Mouse (Mus musculus) heart, embryonic 10.5 days (tissue): ENCODE results near the gene Ikbke. TPM values are rescaled to one million over a fixed set of nuclear protein-coding genes. Genes with fewer than 3 reads are reported as not detected.

Experiments
- DNase-seq: peaks from one replicate; pipeline ENCODE4 v3.0.0-alpha.2; 2017; ENCODE audit warnings: low spot score
- H3K27ac ChIP-seq: fragments of 300-500 bp; sonication (generic); 2 replicates; pipeline ENCODE4 v1.5.1; 2016; ENCODE audit warnings: mild to moderate bottlenecking
- H3K27me3 ChIP-seq: fragments of 300-500 bp; sonication (generic); 2 replicates; pipeline ENCODE4 v1.6.1; 2016; ENCODE audit warnings: mild to moderate bottlenecking; ENCODE audit not compliant: poor library complexity, insufficient read depth, severe bottlenecking
- H3K36me3 ChIP-seq: fragments of 300-500 bp; sonication (generic); 2 replicates; pipeline ENCODE4 v1.6.1; 2016; ENCODE audit warnings: mild to moderate bottlenecking, moderate library complexity
- H3K4me1 ChIP-seq: fragments of 300-500 bp; sonication (generic); 2 replicates; pipeline ENCODE4 v1.6.1; 2016; ENCODE audit warnings: mild to moderate bottlenecking
- H3K4me3 ChIP-seq: fragments of 300-500 bp; sonication (generic); 2 replicates; pipeline ENCODE4 v1.5.1; 2016; ENCODE audit warnings: mild to moderate bottlenecking, moderate library complexity
- H3K9me3 ChIP-seq: fragments of 300-500 bp; sonication (generic); 2 replicates; pipeline ENCODE4 v1.6.1; 2016; ENCODE audit warnings: mild to moderate bottlenecking, moderate library complexity
- WGBS: fragments of 180-500 bp; shearing (Covaris S2); methylation state at CpG from one replicate; pipeline ENCODE4 v1.1.7; 2016; 5-methylcytosine and 5-hydroxymethylcytosine counted together
- polyA plus RNA-seq: library from polyadenylated mRNA; unstranded; fragments of >200 nt; fragmentation: Nextera tagmentation; extraction: Ambion mirVana; gene quantifications from 2 replicates; pipeline ENCODE4 v1.2.1, GENCODE M21; 2016

Ikbke gene
- polyA plus RNA-seq, 1 experiment from 2014 or later = 1.8 TPM

- Histone ChIP-seq H3K27ac (peak overlapping the region; percentile 85; the same call in 1 of the 2 replicates), H3K27me3 (peaks cover 54% of the 10 kb centered on the region; the same call in 1 of the 2 replicates), H3K4me1 (peaks cover 68% of the 10 kb centered on the region), H3K9me3 (no peaks in the 10 kb centered on the region), H3K4me3 (peak overlapping the region; percentile 79), H3K36me3 (no peaks in the 10 kb centered on the region)
- no peak for DNase-seq
- 6% methylated on average over 9 of the region's 9 CpGs for WGBS
Measured at GRCm38 (mm10) chr1:131245926-131246325, 33.5 kb downstream of the Ikbke start.

- Histone ChIP-seq H3K27me3 (peaks cover 54% of the 10 kb centered on the region; the same call in 1 of the 2 replicates), H3K9me3 (no peaks in the 10 kb centered on the region), H3K4me3 (peak within 1 kb of the TSS; percentile 79), H3K27ac (peak within 1 kb of the TSS; percentile 85), H3K36me3 (no peaks in the 10 kb centered on the region), H3K4me1 (peaks cover 62% of the 10 kb centered on the region)
- DNase-seq = peak; percentile 85
- under 1% methylated on average over 56 of the region's 60 CpGs for WGBS
Measured at GRCm38 (mm10) chr1:131245089-131245856, 34.1 kb downstream of the Ikbke start, which contains the start of gene Rassf5. Gene Rassf5, minus strand, starts transcription at chr1:131245258.

DNA sequence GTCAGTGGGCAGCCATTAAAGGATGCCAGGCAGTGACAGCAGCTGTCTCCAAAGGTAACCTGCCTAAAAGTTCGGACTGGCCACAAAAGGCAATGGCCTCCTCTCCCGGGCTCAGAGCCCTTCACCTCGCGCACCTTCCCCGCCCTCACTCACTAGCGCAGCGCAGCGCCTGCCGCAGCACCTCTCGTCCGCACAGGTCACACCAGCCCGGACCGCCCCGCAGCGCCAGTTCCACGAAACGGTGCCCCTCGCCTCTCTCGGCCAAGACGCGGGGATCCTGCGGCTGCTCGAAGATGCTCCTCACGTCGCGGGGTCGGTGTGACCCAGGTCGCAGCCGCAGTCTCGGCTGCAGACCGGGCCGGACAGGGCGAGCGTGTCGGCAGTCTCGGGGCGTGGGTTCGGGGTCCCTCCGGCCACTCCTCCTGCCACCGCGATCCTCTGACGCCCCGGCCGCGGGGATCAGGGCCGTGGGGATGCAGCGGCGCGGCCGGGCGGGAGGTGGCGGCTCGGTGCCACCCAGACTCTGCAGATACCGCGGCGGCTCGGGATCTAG lies 34.8 kb downstream of the Ikbke start:
- Histone ChIP-seq H3K27me3 (peaks cover 54% of the 10 kb centered on the region; the same call in 1 of the 2 replicates), H3K27ac (peak overlapping the region; percentile 85), H3K36me3 (no peaks in the 10 kb centered on the region), H3K4me3 (peak overlapping the region; percentile 79), H3K9me3 (no peaks in the 10 kb centered on the region), H3K4me1 (peaks cover 61% of the 10 kb centered on the region)
- no peak for DNase-seq
- under 1% methylated on average over 57 of the region's 57 CpGs for WGBS

DNA sequence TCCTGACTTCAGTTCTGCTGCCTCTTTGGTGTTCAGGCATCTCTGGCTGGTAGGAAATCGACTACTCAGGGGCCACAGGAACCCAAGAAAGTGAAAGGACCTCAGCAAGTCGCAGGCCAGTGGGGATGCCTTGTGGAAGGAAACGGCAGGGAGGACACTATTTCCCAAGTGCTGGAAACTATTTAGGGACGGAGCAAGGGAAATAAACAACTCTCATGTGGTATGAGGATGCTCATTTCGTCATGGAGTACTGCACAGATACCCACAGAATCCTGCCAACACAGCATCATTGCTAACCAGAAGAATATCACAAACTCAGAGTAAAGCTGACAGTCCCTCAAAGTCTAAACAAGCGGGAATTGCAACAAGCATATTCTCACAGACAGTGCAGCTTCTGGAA lies 36.5 kb downstream of the Ikbke start:
- WGBS = 55% methylated on average over 6 of the region's 6 CpGs
- no peaks in the 10 kb centered on the region for H3K9me3 ChIP-seq
- H3K27me3 ChIP-seq = peaks cover 52% of the 10 kb centered on the region; the same call in 1 of the 2 replicates

DNA sequence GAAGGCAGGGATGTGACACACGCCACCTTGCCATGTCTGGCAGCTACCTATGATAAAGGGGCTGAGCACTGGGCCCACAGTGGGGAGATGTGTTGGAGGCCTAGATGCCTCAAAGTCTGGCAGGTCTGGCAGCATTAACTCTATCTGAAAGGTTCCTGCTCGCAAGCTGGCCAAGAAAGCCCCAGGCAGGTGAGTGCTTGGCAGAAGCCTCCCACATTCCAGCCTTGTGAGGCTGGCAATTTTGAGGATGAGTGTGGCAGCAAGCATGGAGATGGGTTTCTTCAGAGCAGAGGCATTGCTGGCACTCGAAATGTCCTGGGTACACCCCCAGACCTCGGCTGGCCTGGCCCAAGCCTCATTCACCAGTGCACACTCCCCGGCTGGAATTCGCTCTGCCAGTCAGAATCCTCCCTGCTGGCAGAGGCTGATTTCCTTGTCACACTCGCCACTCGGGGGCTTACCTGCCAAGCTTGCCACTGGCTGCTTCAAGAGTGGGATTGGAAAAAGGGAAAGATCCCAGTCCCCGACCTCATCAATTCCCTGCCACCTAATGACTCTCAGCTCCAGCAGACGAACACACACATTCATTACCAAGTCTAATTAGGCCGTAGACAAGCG lies 39.7 kb downstream of the Ikbke start:
- no peak for DNase-seq
- Histone ChIP-seq H3K4me1 (peaks cover 64% of the 10 kb centered on the region), H3K4me3 (no peak overlapping the region), H3K27me3 (peaks cover 35% of the 10 kb centered on the region; the same call in 1 of the 2 replicates), H3K36me3 (no peaks in the 10 kb centered on the region), H3K27ac (no peak overlapping the region), H3K9me3 (no peaks in the 10 kb centered on the region)
- WGBS = 65% methylated on average over 12 of the region's 12 CpGs

More for the DNA sequence above, 36.5 kb downstream of the Ikbke start:
- peaks cover 68% of the 10 kb centered on the region for H3K4me1 ChIP-seq
- H3K4me3 ChIP-seq = peak overlapping the region; percentile 79; the same call in 1 of the 2 replicates
- H3K36me3 ChIP-seq = no peaks in the 10 kb centered on the region
- DNase-seq = no peak
- no peak overlapping the region for H3K27ac ChIP-seq

DNA sequence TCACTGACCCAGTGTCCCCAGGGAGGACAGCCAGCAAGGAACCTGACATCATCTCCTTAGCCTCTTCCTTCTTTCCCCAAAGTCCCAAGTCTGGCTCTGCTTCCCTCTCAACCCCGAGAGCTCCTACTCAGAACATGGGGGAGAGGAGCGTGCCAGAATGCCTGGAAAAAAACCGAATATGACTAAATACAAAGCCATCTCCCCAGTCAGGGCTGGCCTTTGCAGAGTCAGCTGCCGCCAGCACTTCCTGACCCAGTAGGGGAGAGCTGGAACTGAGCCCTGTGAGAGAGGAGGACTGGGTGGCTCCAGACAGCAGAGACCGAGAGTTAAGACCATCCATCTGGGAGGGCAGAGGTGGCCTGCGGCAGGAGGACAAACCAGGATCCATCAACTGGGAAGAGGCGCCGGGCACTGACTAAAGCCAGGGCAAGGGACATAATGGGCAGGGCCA lies 40.5 kb downstream of the Ikbke start:
- WGBS = 58% methylated on average over 8 of the region's 8 CpGs
- peaks cover 27% of the 10 kb centered on the region; the same call in 1 of the 2 replicates for H3K27me3 ChIP-seq
- no peaks in the 10 kb centered on the region for H3K9me3 ChIP-seq
- no peak overlapping the region for H3K4me3 ChIP-seq
- no peak for DNase-seq
- H3K4me1 ChIP-seq = peaks cover 68% of the 10 kb centered on the region
- no peaks in the 10 kb centered on the region for H3K36me3 ChIP-seq
- peak overlapping the region; percentile 59 for H3K27ac ChIP-seq

DNA sequence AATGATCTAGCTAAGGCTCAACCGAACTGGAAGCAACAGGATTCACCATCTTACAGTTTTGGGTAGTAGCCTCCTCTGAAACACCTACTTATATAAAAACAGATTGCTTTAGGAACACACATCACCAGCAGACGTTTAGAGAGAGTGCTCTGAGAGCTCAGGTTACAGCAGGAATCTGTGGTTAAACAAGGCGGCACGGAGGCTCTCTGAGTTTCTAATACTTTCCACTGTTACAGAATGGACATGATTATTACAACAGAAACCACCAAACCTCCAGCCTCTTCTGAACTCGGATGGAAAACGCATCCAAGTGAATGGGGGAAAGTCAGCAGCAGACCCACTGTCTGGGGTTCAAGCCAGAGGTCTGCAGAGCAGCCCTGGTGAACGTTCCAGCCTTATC lies 43.3 kb downstream of the Ikbke start:
- Histone ChIP-seq H3K4me1 (peaks cover 61% of the 10 kb centered on the region), H3K9me3 (no peaks in the 10 kb centered on the region), H3K27me3 (0 out of 2 replicates have a peak, but pooled peaks cover 4% of the 10 kb centered on the region), H3K27ac (peak overlapping the region; percentile 25; the same call in 1 of the 2 replicates), H3K36me3 (no peaks in the 10 kb centered on the region), H3K4me3 (no peak overlapping the region)
- no peak for DNase-seq
- 47% methylated on average over 7 of the region's 7 CpGs for WGBS

- 15% methylated on average over 12 of the region's 12 CpGs for WGBS
- peak overlapping the region; percentile 89 for H3K27ac ChIP-seq
- peak; percentile 82 for DNase-seq
- H3K9me3 ChIP-seq = no peaks in the 10 kb centered on the region
- H3K4me1 ChIP-seq = peaks cover 68% of the 10 kb centered on the region
- H3K36me3 ChIP-seq = peaks cover 7% of the 10 kb centered on the region; the same call in 1 of the 2 replicates
- H3K27me3 ChIP-seq = no peaks in the 10 kb centered on the region
- H3K4me3 ChIP-seq = peak overlapping the region; percentile 59
Measured at GRCm38 (mm10) chr1:131233527-131233926, 45.9 kb downstream of the Ikbke start.

GRCm38 (mm10) chr1:131228659-131229058 lies 50.7 kb downstream of the Ikbke start:
- H3K27ac ChIP-seq = peak overlapping the region; percentile 76
- no peak for DNase-seq

DNA sequence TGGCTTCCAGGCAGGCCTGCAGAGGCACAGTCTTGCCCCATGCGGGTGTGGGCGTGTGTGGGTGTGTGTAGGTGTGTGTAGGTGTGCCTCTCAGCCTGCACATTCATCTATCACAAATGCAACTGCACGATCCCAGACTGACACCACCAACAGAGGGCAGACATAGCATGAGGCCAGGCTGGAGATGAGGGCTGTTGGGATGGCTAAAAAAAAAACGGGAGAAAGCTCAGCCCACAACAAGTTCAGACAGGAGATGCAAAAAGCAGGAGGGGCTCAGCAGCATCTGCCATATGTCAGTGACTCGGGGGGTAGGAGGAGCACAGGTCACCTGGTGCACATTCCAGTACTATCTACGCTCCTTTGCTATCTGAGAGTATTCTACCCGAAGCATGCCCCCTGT lies 51.2 kb downstream of the Ikbke start:
- peaks cover 19% of the 10 kb centered on the region for H3K36me3 ChIP-seq
- H3K9me3 ChIP-seq = no peaks in the 10 kb centered on the region
- H3K27ac ChIP-seq = peak overlapping the region; percentile 76
- no peaks in the 10 kb centered on the region for H3K27me3 ChIP-seq
- peaks cover 45% of the 10 kb centered on the region for H3K4me1 ChIP-seq
- 35% methylated on average over 7 of the region's 7 CpGs for WGBS
- DNase-seq = peak; percentile 82
- peak overlapping the region; percentile 27 for H3K4me3 ChIP-seq

More at GRCm38 (mm10) chr1:131228659-131229058, 50.7 kb downstream of the Ikbke start:
- no peaks in the 10 kb centered on the region for H3K27me3 ChIP-seq
- peaks cover 49% of the 10 kb centered on the region for H3K4me1 ChIP-seq
- no peaks in the 10 kb centered on the region for H3K9me3 ChIP-seq
- H3K4me3 ChIP-seq = peak overlapping the region; percentile 27
- peaks cover 14% of the 10 kb centered on the region for H3K36me3 ChIP-seq
- WGBS = 51% methylated on average over 5 of the region's 5 CpGs

DNA sequence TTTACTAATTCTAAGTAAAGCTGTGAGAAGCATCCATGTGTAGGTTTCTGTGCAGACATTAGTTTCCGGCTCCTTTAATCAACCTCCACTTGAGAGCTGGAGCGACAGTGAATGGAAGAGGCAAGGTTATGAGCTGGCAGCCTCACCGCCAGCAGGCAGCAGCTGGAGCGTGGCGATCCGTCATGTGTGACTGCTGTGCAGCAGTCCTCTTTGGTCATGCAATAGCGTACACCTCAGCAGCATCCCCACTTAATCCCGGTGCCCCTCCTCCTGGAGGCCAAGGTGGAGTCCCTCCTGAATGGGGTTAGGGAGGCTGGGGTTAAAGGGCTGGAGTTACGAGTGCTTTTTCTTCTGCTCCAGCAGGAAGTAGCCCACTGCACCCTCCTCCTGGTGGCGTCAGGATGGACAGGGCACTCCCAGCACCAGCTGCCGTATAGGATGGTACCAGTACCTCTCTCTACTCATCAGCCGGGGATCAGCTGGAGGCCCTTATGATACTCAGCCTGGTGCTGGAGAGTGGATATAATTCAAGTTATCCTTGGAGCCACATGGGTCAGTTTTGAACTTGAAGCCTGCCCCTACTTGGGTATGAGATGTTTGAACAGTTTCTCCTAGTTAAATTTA lies 54.4 kb downstream of the Ikbke start:
- Histone ChIP-seq H3K27ac (no peak overlapping the region), H3K4me3 (no peak overlapping the region), H3K27me3 (no peaks in the 10 kb centered on the region), H3K9me3 (no peaks in the 10 kb centered on the region), H3K36me3 (peaks cover 18% of the 10 kb centered on the region), H3K4me1 (peaks cover 29% of the 10 kb centered on the region)
- DNase-seq = no peak
- WGBS = 76% methylated on average over 12 of the region's 12 CpGs

- Histone ChIP-seq H3K27ac (no peak overlapping the region), H3K4me3 (no peak overlapping the region), H3K27me3 (no peaks in the 10 kb centered on the region), H3K4me1 (peaks cover 13% of the 10 kb centered on the region), H3K9me3 (no peaks in the 10 kb centered on the region), H3K36me3 (peaks cover 24% of the 10 kb centered on the region)
- no peak for DNase-seq
- 86% methylated on average over 2 of the region's 2 CpGs for WGBS
Measured at GRCm38 (mm10) chr1:131223345-131223744, 56.1 kb downstream of the Ikbke start.
